Mouse (Mus musculus) lung, embryonic 16.5 days (tissue): ENCODE measurements around the gene Amz1. TPM values are rescaled to one million over a fixed set of nuclear protein-coding genes. Genes with fewer than 3 reads are reported as not detected.

ENCODE experiments used
- ATAC-seq: fragments of 200-750 bp; cut with Nextera tagmentation; 2 replicates; pipeline ENCODE4 v1.8.0; 2017; ENCODE audit warnings: low read depth, mild to moderate bottlenecking, moderate library complexity
- H3K27ac ChIP-seq: fragments of 300-500 bp; sonication (generic); 2 replicates; pipeline ENCODE4 v1.5.1; 2014; ENCODE audit warnings: mild to moderate bottlenecking, control low read depth, low read length
- H3K27me3 ChIP-seq: fragments of 300-500 bp; sonication (generic); 2 replicates; pipeline ENCODE4 v1.6.1; 2014; ENCODE audit warnings: low read depth, low read length, mixed read lengths; ENCODE audit not compliant: control insufficient read depth, insufficient read depth
- H3K36me3 ChIP-seq: fragments of 300-500 bp; sonication (generic); 2 replicates; pipeline ENCODE4 v1.6.1; 2014; ENCODE audit warnings: low read length; ENCODE audit not compliant: control insufficient read depth, insufficient read depth
- H3K4me1 ChIP-seq: fragments of 300-500 bp; sonication (generic); replicated peaks from 2 replicates; pipeline ENCODE4 v1.6.1; 2014; ENCODE audit warnings: low read length, mixed read lengths; ENCODE audit not compliant: control insufficient read depth, insufficient read depth
- H3K4me2 ChIP-seq: fragments of 300-500 bp; sonication (generic); 2 replicates; pipeline ENCODE4 v1.6.1; 2014; ENCODE audit warnings: low read depth, low read length, control low read depth
- H3K4me3 ChIP-seq: fragments of 300-500 bp; sonication (generic); 2 replicates; pipeline ENCODE4 v1.5.1; 2014; ENCODE audit warnings: mild to moderate bottlenecking, low read length, control low read depth
- H3K9ac ChIP-seq: fragments of 300-500 bp; sonication (generic); 2 replicates; pipeline ENCODE4 v1.6.1; 2014; ENCODE audit warnings: low read length, control low read depth
- H3K9me3 ChIP-seq: fragments of 300-500 bp; sonication (generic); 2 replicates; pipeline ENCODE4 v1.6.1; 2016; ENCODE audit warnings: low read length; ENCODE audit not compliant: control insufficient read depth
- WGBS: fragments of 180-500 bp; shearing (Covaris S2); extraction: QIAGEN DNeasy Blood & Tissue Kit; methylation state at CpG from one replicate; pipeline ENCODE4 v1.1.7; 2014; 5-methylcytosine and 5-hydroxymethylcytosine counted together
- polyA plus RNA-seq: library from polyadenylated mRNA; unstranded; fragments of >200 nt; fragmentation: Nextera tagmentation; extraction: Ambion mirVana; gene quantifications from 2 replicates; pipeline ENCODE4 v1.2.1, GENCODE M21; 2015

Gene Amz1
- polyA plus RNA-seq, 1 experiment from 2014 or later = 1.4 TPM

DNA sequence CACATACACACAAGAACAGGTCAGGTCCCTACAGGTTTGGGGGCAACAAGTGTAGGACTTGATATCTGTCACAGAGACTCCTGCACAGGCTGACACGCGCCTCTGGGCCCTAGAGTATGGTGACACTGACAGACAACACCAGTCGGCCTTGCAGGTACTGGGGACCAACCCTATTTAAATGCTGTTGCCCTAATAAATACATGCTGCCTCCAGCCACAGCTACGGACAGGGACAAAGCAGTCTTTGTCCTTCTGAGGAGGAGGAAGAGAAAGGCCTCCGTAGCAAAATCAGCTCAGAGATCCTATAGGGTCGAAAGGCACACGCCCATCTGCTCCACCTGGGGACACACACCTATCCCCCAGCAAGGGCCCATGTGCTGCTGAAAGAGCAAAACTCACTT is 27.9 kb upstream of the Amz1 start:
- Histone ChIP-seq H3K36me3 (peaks cover 5% of the 10 kb centered on the region), H3K4me1 (peaks cover 3% of the 10 kb centered on the region), H3K27ac (no peak overlapping the region), H3K4me2 (no peak overlapping the region), H3K27me3 (no peaks in the 10 kb centered on the region), H3K4me3 (no peak overlapping the region), H3K9me3 (no peaks in the 10 kb centered on the region), H3K9ac (no peak overlapping the region)
- WGBS = 88% methylated on average over 7 of the region's 7 CpGs
- no peak for ATAC-seq

DNA sequence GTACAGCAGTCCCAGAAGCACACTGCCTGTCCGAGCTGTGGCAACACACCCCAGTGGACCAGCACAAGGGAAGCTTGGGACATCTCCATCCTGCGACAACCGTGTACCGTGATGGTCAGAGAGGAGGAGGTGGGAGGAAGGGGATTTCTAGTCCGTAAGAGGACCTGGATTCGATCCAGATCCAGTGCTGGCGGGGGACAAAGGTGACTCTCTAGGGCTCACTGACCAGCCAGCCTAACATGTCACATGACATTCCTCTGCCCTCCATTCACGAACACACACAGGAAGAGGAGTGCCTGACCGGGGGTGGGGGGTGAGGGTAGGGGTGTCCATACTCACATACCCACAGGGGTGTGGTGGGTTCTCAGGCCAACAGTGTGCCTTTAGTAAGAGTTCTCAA is 24.2 kb upstream of the Amz1 start:
- Histone ChIP-seq H3K4me3 (no peak overlapping the region), H3K27me3 (no peaks in the 10 kb centered on the region), H3K9ac (no peak overlapping the region), H3K4me2 (no peak overlapping the region), H3K27ac (no peak overlapping the region), H3K9me3 (no peaks in the 10 kb centered on the region), H3K36me3 (peaks cover 3% of the 10 kb centered on the region; the same call in 1 of the 2 replicates), H3K4me1 (peaks cover 14% of the 10 kb centered on the region)
- WGBS = 70% methylated on average over 9 of the region's 9 CpGs
- no peak for ATAC-seq

DNA sequence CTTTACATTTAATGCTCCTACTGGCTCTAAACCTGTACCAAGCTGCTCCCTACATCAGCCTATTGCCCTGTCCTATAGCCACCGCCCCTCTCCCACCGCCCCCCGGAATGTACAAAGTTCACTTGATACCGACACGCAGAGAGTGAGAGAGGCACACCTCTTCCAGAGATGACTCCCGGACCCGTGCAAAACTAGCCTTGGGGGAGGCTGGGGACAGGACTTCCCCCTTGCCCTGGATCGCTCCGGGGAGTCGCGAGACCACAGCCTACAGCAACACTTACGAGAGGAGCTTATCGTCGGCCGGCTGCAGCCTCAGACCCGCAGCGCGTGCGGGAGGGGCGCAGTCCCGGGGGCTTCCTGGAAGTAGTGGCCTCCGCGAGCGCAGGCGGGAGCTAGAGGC is 22.3 kb upstream of the Amz1 start:
- Histone ChIP-seq H3K9ac (peak overlapping the region; percentile 91), H3K36me3 (peaks cover 3% of the 10 kb centered on the region; the same call in 1 of the 2 replicates), H3K9me3 (no peaks in the 10 kb centered on the region), H3K4me2 (peak overlapping the region; percentile 89), H3K27ac (peak overlapping the region; percentile 88), H3K4me3 (peak overlapping the region; percentile 88), H3K4me1 (peaks cover 24% of the 10 kb centered on the region), H3K27me3 (no peaks in the 10 kb centered on the region)
- under 1% methylated on average over 25 of the region's 25 CpGs for WGBS
- peak; percentile 2 for ATAC-seq

DNA sequence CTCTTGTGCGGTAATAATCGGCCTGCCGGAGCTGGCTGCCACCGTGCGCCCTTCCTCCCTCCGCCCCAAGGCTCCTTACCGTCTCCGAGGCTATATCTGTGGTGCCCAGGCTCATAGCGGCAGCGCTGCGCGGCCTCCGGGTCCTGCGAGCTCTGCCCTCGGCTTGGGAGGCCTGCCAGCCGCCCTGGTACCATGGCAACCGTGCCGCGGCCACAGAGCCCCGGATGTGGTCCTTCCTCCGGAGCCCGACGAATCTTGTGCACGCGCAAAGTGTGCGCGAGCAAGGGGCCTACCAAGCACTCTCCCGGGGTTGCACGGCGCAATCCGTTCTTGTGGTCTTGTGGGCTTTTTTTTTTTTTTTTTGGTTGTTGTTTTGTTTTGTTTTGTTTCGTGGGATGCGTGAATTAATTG is 21.8 kb upstream of the Amz1 start, which contains the start of gene Iqce:
Gene Iqce (minus strand): TSS at position 276 of the 411 bp plus-strand sequence.
- Histone ChIP-seq H3K27ac (peak within 1 kb of the TSS; percentile 88), H3K4me2 (peak within 1 kb of the TSS; percentile 89), H3K9ac (peak within 1 kb of the TSS; percentile 91), H3K9me3 (no peaks in the 10 kb centered on the region), H3K36me3 (no peaks in the 10 kb centered on the region; the same call in 1 of the 2 replicates), H3K27me3 (no peaks in the 10 kb centered on the region), H3K4me3 (peak within 1 kb of the TSS; percentile 88), H3K4me1 (peaks cover 24% of the 10 kb centered on the region)
- under 1% methylated on average over 29 of the region's 33 CpGs for WGBS
- peak; percentile 61 for ATAC-seq

DNA sequence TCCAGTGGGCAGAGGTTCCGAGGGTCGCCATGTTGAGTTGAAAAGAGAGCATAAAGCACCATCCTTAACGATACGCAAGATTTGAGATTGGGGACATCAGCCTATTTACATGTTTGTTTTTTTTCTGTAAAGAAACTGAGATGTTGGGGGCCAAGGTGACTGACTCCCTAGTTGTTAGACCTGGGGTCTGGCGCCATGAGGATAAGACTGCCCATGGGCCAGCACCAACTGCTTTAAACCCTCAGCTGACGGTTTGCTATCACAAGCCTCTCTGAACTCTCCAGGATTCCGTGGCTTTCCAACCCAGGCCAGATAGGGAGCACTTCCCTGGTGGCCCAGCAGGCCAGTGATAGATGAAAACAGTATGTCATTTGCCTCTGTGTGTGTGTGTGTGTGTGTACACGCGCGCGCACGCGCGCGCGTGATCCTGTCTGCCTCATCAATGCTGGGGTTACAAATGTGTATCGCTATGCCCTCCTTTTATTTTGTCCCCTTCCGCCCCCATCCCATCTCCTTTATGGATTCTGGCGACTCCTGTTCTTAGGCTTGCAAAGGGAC is 21.2 kb upstream of the Amz1 start:
- Histone ChIP-seq H3K9ac (peak overlapping the region; percentile 91), H3K4me3 (peak overlapping the region; percentile 88), H3K27me3 (no peaks in the 10 kb centered on the region), H3K36me3 (no peaks in the 10 kb centered on the region; the same call in 1 of the 2 replicates), H3K9me3 (no peaks in the 10 kb centered on the region), H3K4me1 (peaks cover 24% of the 10 kb centered on the region), H3K4me2 (peak overlapping the region; percentile 89), H3K27ac (peak overlapping the region; percentile 88)
- no peak for ATAC-seq
- WGBS = 60% methylated on average over 19 of the region's 19 CpGs

DNA sequence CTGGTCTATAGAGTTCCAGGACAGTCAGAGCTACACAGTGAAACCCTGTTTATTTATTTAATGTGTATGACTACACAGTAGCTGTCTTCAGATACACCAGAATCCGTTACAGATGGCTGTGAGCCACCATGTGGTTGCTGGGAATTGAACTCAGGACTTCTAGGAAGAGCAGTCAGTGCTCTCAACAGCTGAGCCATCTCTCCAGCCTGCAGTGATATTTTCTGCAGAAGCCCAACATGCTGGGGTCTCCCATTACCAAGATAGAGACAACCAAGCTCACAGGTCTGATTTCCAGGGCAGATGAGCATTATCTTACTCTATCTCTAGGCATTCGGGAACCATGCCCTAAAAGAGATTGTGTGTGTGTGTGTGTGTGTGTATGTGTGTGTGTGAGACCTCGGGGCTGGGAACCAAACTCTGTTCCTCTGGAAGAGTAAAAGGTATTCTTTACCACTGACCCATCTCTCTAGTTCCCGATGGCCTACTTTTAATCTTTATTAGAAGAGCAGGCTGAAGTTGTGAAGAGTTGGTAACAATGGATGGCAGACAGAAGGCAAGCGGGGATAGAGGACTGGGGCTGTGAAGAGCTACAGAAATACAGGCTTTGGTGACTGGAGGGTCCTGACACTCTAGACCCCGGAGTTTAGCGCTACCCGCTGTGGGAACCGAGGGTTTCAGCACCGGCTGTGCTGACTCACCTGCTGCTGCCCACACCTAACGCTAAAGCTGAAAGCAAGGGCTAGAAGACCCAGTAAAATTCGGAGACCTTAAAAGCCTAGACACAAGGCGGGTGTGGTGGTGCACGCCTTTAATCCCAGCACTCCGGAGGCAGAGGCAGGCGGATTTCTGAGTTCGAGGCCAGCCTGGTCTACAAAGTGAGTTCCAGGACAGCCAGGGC is 20.2 kb upstream of the Amz1 start:
- ATAC-seq = no peak
- 32% methylated on average over 17 of the region's 17 CpGs for WGBS
- H3K27ac ChIP-seq = peak overlapping the region; percentile 95

DNA sequence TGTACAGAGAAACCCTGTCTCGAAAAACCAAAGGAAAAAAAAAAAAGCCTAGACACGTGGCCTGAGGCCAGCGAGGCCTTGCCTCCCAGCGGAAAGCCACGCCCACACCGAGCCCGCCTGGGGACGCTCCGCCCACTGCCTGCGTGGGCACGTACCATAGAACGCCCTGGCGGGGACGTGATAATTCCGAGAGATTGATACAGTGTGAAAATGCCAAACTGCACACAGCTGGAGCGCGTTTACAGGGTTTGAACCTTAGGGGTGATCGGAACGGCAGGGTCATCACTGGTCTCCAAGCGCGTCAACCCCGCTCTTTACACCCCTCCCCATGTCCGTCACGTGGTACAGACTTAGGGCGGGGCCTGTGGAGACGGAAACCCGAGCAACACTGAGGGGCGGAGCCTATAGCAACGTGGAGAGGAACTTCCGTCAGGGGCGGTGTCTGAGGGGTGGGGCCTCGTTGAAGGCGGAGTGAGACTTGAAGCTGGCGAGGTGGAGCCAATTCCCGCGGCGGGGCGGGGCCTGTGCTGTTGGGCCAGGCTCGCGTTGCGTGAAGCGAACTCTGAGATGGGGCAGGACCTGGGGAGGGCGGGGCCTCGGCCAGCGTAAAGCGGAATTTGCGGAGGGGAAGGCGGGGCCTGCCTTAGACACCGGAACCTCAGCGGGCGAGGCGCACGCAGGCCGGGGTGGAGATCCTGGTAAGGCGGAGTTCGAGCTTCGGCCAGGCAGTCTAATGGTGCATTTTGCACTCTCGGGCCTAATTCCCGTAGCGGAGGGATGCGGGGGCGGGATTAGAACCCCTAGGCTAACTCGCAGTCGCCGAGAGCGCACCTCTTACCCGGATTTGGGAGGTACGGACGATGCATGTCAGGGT is 19.3 kb upstream of the Amz1 start, which contains the start of gene Brat1:
Gene Brat1 (plus strand): TSS at position 634 of the 874 bp plus-strand sequence.
- Histone ChIP-seq H3K9me3 (no peaks in the 10 kb centered on the region), H3K4me1 (peaks cover 24% of the 10 kb centered on the region), H3K4me2 (peak within 1 kb of the TSS; percentile 87), H3K27ac (peak within 1 kb of the TSS; percentile 95), H3K4me3 (peak within 1 kb of the TSS; percentile 77), H3K36me3 (no peaks in the 10 kb centered on the region), H3K27me3 (no peaks in the 10 kb centered on the region), H3K9ac (peak within 1 kb of the TSS; percentile 84)
- peak; percentile 93 for ATAC-seq
- under 1% methylated on average over 69 of the region's 69 CpGs for WGBS

More for the DNA sequence above, 20.2 kb upstream of the Amz1 start:
- H3K4me2 ChIP-seq = peak overlapping the region; percentile 52
- H3K36me3 ChIP-seq = no peaks in the 10 kb centered on the region
- peak overlapping the region; percentile 77 for H3K4me3 ChIP-seq
- no peaks in the 10 kb centered on the region for H3K9me3 ChIP-seq
- H3K4me1 ChIP-seq = peaks cover 24% of the 10 kb centered on the region
- H3K9ac ChIP-seq = peak overlapping the region; percentile 25
- no peaks in the 10 kb centered on the region for H3K27me3 ChIP-seq

DNA sequence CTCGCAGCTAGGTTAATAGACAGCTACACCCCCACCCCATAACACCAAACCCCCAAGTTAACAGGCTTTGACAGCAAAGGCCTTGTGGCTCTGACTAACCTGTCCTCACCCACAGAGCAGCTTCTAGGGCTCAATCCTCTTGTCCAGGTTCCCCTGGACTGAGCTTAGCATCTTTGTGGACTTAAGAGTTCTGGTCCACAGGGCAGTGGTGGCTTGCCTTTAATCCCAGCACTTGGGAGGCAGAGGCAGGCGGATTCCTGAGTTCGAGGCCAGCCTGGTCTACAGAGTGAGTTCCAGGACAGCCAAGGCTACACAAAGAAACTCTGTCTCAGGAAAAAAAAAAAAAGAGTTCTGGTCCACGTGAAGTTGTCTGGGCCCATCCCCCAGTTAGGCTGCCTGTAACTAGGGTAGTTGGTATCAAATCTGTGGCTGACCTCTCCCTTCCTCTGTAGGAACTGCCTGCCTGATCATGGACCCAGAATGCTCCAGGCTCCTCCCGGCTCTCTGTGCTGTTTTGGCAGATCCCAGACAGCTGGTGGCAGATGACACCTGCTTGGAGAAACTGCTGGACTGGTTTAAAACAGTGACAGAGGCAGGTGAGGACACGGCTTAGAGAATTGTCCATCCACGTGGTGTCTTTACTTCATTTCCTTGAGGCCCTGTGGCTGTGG is 18.3 kb upstream of the Amz1 start:
- peaks cover 7% of the 10 kb centered on the region; the same call in 1 of the 2 replicates for H3K36me3 ChIP-seq
- WGBS = 49% methylated on average over 7 of the region's 7 CpGs
- H3K9ac ChIP-seq = peak overlapping the region; percentile 84
- ATAC-seq = no peak
- H3K4me3 ChIP-seq = peak overlapping the region; percentile 77
- H3K27me3 ChIP-seq = no peaks in the 10 kb centered on the region
- peak overlapping the region; percentile 82 for H3K27ac ChIP-seq
- peak overlapping the region; percentile 87 for H3K4me2 ChIP-seq
- peaks cover 22% of the 10 kb centered on the region for H3K4me1 ChIP-seq
- no peaks in the 10 kb centered on the region for H3K9me3 ChIP-seq
